Mouse (Mus musculus) forebrain, embryonic 10.5 days (tissue): ENCODE measurements around the gene Lpgat1. TPM values are rescaled to one million over a fixed set of nuclear protein-coding genes. Genes with fewer than 3 reads are reported as not detected.
A peak's percentile ranks its signal among the peaks of the same experiment; 100 is the strongest.

ENCODE experiments used
- DNase-seq: peaks from one replicate; pipeline ENCODE4 v3.0.0-alpha.2; 2017; ENCODE audit warnings: low spot score; ENCODE audit errors: extremely low spot score
- H3K27ac ChIP-seq: fragments of 300-500 bp; sonication (generic); 2 replicates; pipeline ENCODE4 v1.5.1; 2016; ENCODE audit warnings: mild to moderate bottlenecking
- H3K27me3 ChIP-seq: fragments of 300-500 bp; sonication (generic); 2 replicates; pipeline ENCODE4 v1.6.1; 2016; ENCODE audit warnings: mild to moderate bottlenecking; ENCODE audit not compliant: poor library complexity, severe bottlenecking
- H3K36me3 ChIP-seq: fragments of 300-500 bp; sonication (generic); replicated peaks from 2 replicates; pipeline ENCODE4 v1.6.1; 2016; ENCODE audit warnings: mild to moderate bottlenecking, moderate library complexity
- H3K4me1 ChIP-seq: fragments of 300-500 bp; sonication (generic); 2 replicates; pipeline ENCODE4 v1.6.1; 2016
- H3K4me3 ChIP-seq: fragments of 300-500 bp; sonication (generic); 2 replicates; pipeline ENCODE4 v1.5.1; 2016; ENCODE audit warnings: mild to moderate bottlenecking, moderate library complexity
- H3K9me3 ChIP-seq: fragments of 300-500 bp; sonication (generic); 2 replicates; pipeline ENCODE4 v1.6.1; 2016; ENCODE audit warnings: mild to moderate bottlenecking, moderate library complexity
- WGBS: fragments of 180-500 bp; shearing (Covaris S2); methylation state at CpG from one replicate; pipeline ENCODE4 v1.1.7; 2016; 5-methylcytosine and 5-hydroxymethylcytosine counted together
- polyA plus RNA-seq: library from polyadenylated mRNA; unstranded; fragments of >200 nt; fragmentation: Nextera tagmentation; extraction: Ambion mirVana; gene quantifications from 2 replicates; pipeline ENCODE4 v1.2.1, GENCODE M21; 2016

Gene Lpgat1
- polyA plus RNA-seq, 1 experiment from 2014 or later, result 21.4 TPM

- Histone ChIP-seq H3K27me3 (peaks cover 18% of the 10 kb centered on the region), H3K27ac (peak overlapping the region; percentile 97), H3K4me3 (peak overlapping the region; percentile 94), H3K9me3 (no peaks in the 10 kb centered on the region), H3K36me3 (peaks cover 15% of the 10 kb centered on the region), H3K4me1 (peaks cover 40% of the 10 kb centered on the region)
- WGBS, result 0% methylated on average over 1 of the region's 1 CpGs
- no peak for DNase-seq
Measured at GRCm38 (mm10) chr1:191717141-191717540, 493 bp upstream of the Lpgat1 start.

GRCm38 (mm10) chr1:191718522-191719281 lies 1.1 kb downstream of the Lpgat1 start:
- peaks cover 42% of the 10 kb centered on the region for H3K4me1 ChIP-seq
- peaks cover 29% of the 10 kb centered on the region for H3K36me3 ChIP-seq
- peak; percentile 67 for DNase-seq
- H3K9me3 ChIP-seq, result no peaks in the 10 kb centered on the region
- WGBS, result under 1% methylated on average over 75 of the region's 84 CpGs
- H3K4me3 ChIP-seq, result peak overlapping the region; percentile 94
- peak overlapping the region; percentile 97 for H3K27ac ChIP-seq
- peaks cover 18% of the 10 kb centered on the region for H3K27me3 ChIP-seq

- H3K4me3 ChIP-seq, result peak overlapping the region; percentile 94
- peaks cover 43% of the 10 kb centered on the region for H3K4me1 ChIP-seq
- WGBS, result 15% methylated on average over 11 of the region's 11 CpGs
- no peaks in the 10 kb centered on the region for H3K9me3 ChIP-seq
- H3K27me3 ChIP-seq, result peaks cover 18% of the 10 kb centered on the region
- H3K27ac ChIP-seq, result peak overlapping the region; percentile 97
- H3K36me3 ChIP-seq, result peaks cover 36% of the 10 kb centered on the region
- DNase-seq, result no peak
Measured at GRCm38 (mm10) chr1:191719326-191719725, 1.7 kb downstream of the Lpgat1 start.

GRCm38 (mm10) chr1:191720419-191720818 lies 2.8 kb downstream of the Lpgat1 start:
- Histone ChIP-seq H3K36me3 (peaks cover 42% of the 10 kb centered on the region), H3K9me3 (no peaks in the 10 kb centered on the region), H3K27me3 (peaks cover 18% of the 10 kb centered on the region), H3K27ac (no peak overlapping the region), H3K4me3 (no peak overlapping the region), H3K4me1 (peaks cover 43% of the 10 kb centered on the region)
- WGBS, result 72% methylated on average over 3 of the region's 3 CpGs
- DNase-seq, result no peak

- WGBS, result 78% methylated on average over 4 of the region's 4 CpGs
- Histone ChIP-seq H3K9me3 (no peaks in the 10 kb centered on the region), H3K36me3 (peaks cover 54% of the 10 kb centered on the region), H3K27me3 (peaks cover 13% of the 10 kb centered on the region), H3K27ac (no peak overlapping the region), H3K4me3 (no peak overlapping the region), H3K4me1 (peaks cover 36% of the 10 kb centered on the region)
- no peak for DNase-seq
Measured at GRCm38 (mm10) chr1:191722706-191723105, 5.1 kb downstream of the Lpgat1 start.

GRCm38 (mm10) chr1:191723675-191724074 lies 6.0 kb downstream of the Lpgat1 start:
- Histone ChIP-seq H3K27me3 (peaks cover 13% of the 10 kb centered on the region), H3K4me3 (no peak overlapping the region), H3K4me1 (peaks cover 34% of the 10 kb centered on the region), H3K27ac (no peak overlapping the region), H3K9me3 (no peaks in the 10 kb centered on the region), H3K36me3 (peaks cover 64% of the 10 kb centered on the region)
- 52% methylated on average over 6 of the region's 6 CpGs for WGBS
- DNase-seq, result no peak

GRCm38 (mm10) chr1:191724385-191725061 lies 6.9 kb downstream of the Lpgat1 start:
- H3K4me1 ChIP-seq, result peaks cover 28% of the 10 kb centered on the region
- peaks cover 69% of the 10 kb centered on the region for H3K36me3 ChIP-seq
- no peak overlapping the region for H3K4me3 ChIP-seq
- DNase-seq, result no peak
- no peak overlapping the region for H3K27ac ChIP-seq
- no peaks in the 10 kb centered on the region for H3K9me3 ChIP-seq
- H3K27me3 ChIP-seq, result peaks cover 10% of the 10 kb centered on the region
- 80% methylated on average over 12 of the region's 12 CpGs for WGBS

- DNase-seq, result no peak
- Histone ChIP-seq H3K36me3 (peaks cover 53% of the 10 kb centered on the region), H3K4me3 (no peak overlapping the region), H3K27ac (no peak overlapping the region), H3K27me3 (no peaks in the 10 kb centered on the region), H3K9me3 (no peaks in the 10 kb centered on the region), H3K4me1 (no peaks in the 10 kb centered on the region)
- WGBS, result 95% methylated on average over 4 of the region's 4 CpGs
Measured at GRCm38 (mm10) chr1:191732623-191733022, 15.0 kb downstream of the Lpgat1 start.

- Histone ChIP-seq H3K9me3 (no peaks in the 10 kb centered on the region), H3K27ac (no peak overlapping the region), H3K36me3 (peaks cover 42% of the 10 kb centered on the region), H3K4me3 (no peak overlapping the region), H3K27me3 (no peaks in the 10 kb centered on the region), H3K4me1 (no peaks in the 10 kb centered on the region)
- DNase-seq, result no peak
- 92% methylated on average over 4 of the region's 4 CpGs for WGBS
Measured at GRCm38 (mm10) chr1:191733822-191734221, 16.2 kb downstream of the Lpgat1 start.

GRCm38 (mm10) chr1:191736425-191736824 lies 18.8 kb downstream of the Lpgat1 start:
- Histone ChIP-seq H3K9me3 (no peaks in the 10 kb centered on the region), H3K36me3 (peaks cover 28% of the 10 kb centered on the region), H3K27ac (no peak overlapping the region), H3K4me3 (no peak overlapping the region), H3K27me3 (no peaks in the 10 kb centered on the region), H3K4me1 (no peaks in the 10 kb centered on the region)
- DNase-seq, result no peak

GRCm38 (mm10) chr1:191737871-191738270 lies 20.2 kb downstream of the Lpgat1 start:
- H3K36me3 ChIP-seq, result peaks cover 22% of the 10 kb centered on the region
- no peaks in the 10 kb centered on the region for H3K4me1 ChIP-seq
- H3K9me3 ChIP-seq, result no peaks in the 10 kb centered on the region
- DNase-seq, result no peak
- H3K27me3 ChIP-seq, result no peaks in the 10 kb centered on the region
- WGBS, result 89% methylated on average over 6 of the region's 6 CpGs
- H3K4me3 ChIP-seq, result no peak overlapping the region
- H3K27ac ChIP-seq, result no peak overlapping the region

- Histone ChIP-seq H3K9me3 (no peaks in the 10 kb centered on the region), H3K27ac (no peak overlapping the region), H3K4me3 (no peak overlapping the region), H3K36me3 (peaks cover 14% of the 10 kb centered on the region), H3K27me3 (no peaks in the 10 kb centered on the region), H3K4me1 (no peaks in the 10 kb centered on the region)
- 85% methylated on average over 2 of the region's 2 CpGs for WGBS
- no peak for DNase-seq
Measured at GRCm38 (mm10) chr1:191738726-191739125, 21.1 kb downstream of the Lpgat1 start.
